Mouse (Mus musculus) heart, embryonic 12.5 days (tissue): ENCODE measurements around the gene Slpi. TPM values are rescaled to one million over a fixed set of nuclear protein-coding genes. Genes with fewer than 3 reads are reported as not detected.
A peak's percentile ranks its signal among the peaks of the same experiment; 100 is the strongest.

Experiments
- ATAC-seq: fragments of 200-750 bp; cut with Nextera tagmentation; 2 replicates; pipeline ENCODE4 v1.8.0; 2017; ENCODE audit warnings: moderate TSS enrichment, moderate library complexity; ENCODE audit not compliant: insufficient number of reproducible peaks, low FRiP score
- H3K27ac ChIP-seq: fragments of 300-500 bp; sonication (generic); 2 replicates; pipeline ENCODE4 v1.5.1; 2016; ENCODE audit warnings: mild to moderate bottlenecking, moderate library complexity; ENCODE audit not compliant: poor library complexity, severe bottlenecking
- H3K27me3 ChIP-seq: fragments of 300-500 bp; sonication (generic); replicated peaks from 2 replicates; pipeline ENCODE4 v1.6.1; 2016; ENCODE audit warnings: mild to moderate bottlenecking, moderate library complexity
- H3K36me3 ChIP-seq: fragments of 300-500 bp; sonication (generic); 2 replicates; pipeline ENCODE4 v1.6.1; 2016; ENCODE audit warnings: mild to moderate bottlenecking, moderate library complexity
- H3K4me1 ChIP-seq: fragments of 300-500 bp; sonication (generic); replicated peaks from 2 replicates; pipeline ENCODE4 v1.6.1; 2016; ENCODE audit warnings: mild to moderate bottlenecking
- H3K4me2 ChIP-seq: fragments of 300-500 bp; sonication (generic); 2 replicates; pipeline ENCODE4 v1.6.1; 2016; ENCODE audit warnings: mild to moderate bottlenecking, moderate library complexity
- H3K4me3 ChIP-seq: fragments of 300-500 bp; sonication (generic); 2 replicates; pipeline ENCODE4 v1.5.1; 2016; ENCODE audit warnings: mild to moderate bottlenecking
- H3K9ac ChIP-seq: fragments of 300-500 bp; sonication (generic); 2 replicates; pipeline ENCODE4 v1.6.1; 2016; ENCODE audit warnings: mild to moderate bottlenecking, moderate library complexity
- H3K9me3 ChIP-seq: fragments of 300-500 bp; sonication (generic); replicated peaks from 2 replicates; pipeline ENCODE4 v1.6.1; 2016; ENCODE audit warnings: mild to moderate bottlenecking, moderate library complexity
- WGBS: fragments of 180-500 bp; shearing (Covaris S2); methylation state at CpG from one replicate; pipeline ENCODE4 v1.1.7; 2016; 5-methylcytosine and 5-hydroxymethylcytosine counted together
- polyA plus RNA-seq: library from polyadenylated mRNA; unstranded; fragments of >200 nt; fragmentation: Nextera tagmentation; extraction: Ambion mirVana; gene quantifications from 2 replicates; pipeline ENCODE4 v1.2.1, GENCODE M21; 2016

Slpi gene
- polyA plus RNA-seq, 1 experiment from 2014 or later: 1.2 TPM

GRCm38 (mm10) chr2:164421979-164422378, 33.1 kb upstream of the Slpi start:
- Histone ChIP-seq H3K4me1 (peaks cover 14% of the 10 kb centered on the region; the same call in 1 of the 2 replicates), H3K9ac (no peak overlapping the region), H3K4me3 (no peak overlapping the region), H3K4me2 (no peak overlapping the region), H3K9me3 (no peaks in the 10 kb centered on the region; the same call in 1 of the 2 replicates), H3K36me3 (peaks cover 27% of the 10 kb centered on the region), H3K27me3 (peaks cover 4% of the 10 kb centered on the region; the same call in 1 of the 2 replicates), H3K27ac (no peak overlapping the region)
- ATAC-seq: no peak
- 84% methylated on average over 8 of the region's 8 CpGs for WGBS

- Histone ChIP-seq H3K9me3 (no peaks in the 10 kb centered on the region; the same call in 1 of the 2 replicates), H3K4me2 (no peak overlapping the region), H3K36me3 (peaks cover 20% of the 10 kb centered on the region), H3K4me3 (no peak overlapping the region), H3K9ac (no peak overlapping the region), H3K27ac (no peak overlapping the region), H3K4me1 (peaks cover 14% of the 10 kb centered on the region; the same call in 1 of the 2 replicates), H3K27me3 (peaks cover 4% of the 10 kb centered on the region; the same call in 1 of the 2 replicates)
- no peak for ATAC-seq
- 82% methylated on average over 7 of the region's 7 CpGs for WGBS
Observed at GRCm38 (mm10) chr2:164421306-164421705, 32.4 kb upstream of the Slpi start.

- Histone ChIP-seq H3K9ac (no peak overlapping the region), H3K36me3 (peaks cover 13% of the 10 kb centered on the region), H3K9me3 (no peaks in the 10 kb centered on the region; the same call in 1 of the 2 replicates), H3K4me2 (no peak overlapping the region), H3K4me1 (0 out of 2 replicates have a peak, but pooled peaks cover 11% of the 10 kb centered on the region), H3K27ac (no peak overlapping the region), H3K27me3 (peaks cover 12% of the 10 kb centered on the region), H3K4me3 (no peak overlapping the region)
- ATAC-seq: no peak
- WGBS: 9% methylated on average over 3 of the region's 3 CpGs
Observed at GRCm38 (mm10) chr2:164419489-164419888, 30.6 kb upstream of the Slpi start.

- Histone ChIP-seq H3K27ac (no peak overlapping the region), H3K4me1 (peaks cover 18% of the 10 kb centered on the region; the same call in 1 of the 2 replicates), H3K4me3 (no peak overlapping the region), H3K27me3 (peaks cover 23% of the 10 kb centered on the region), H3K4me2 (no peak overlapping the region), H3K36me3 (peaks cover 4% of the 10 kb centered on the region; the same call in 1 of the 2 replicates), H3K9me3 (no peaks in the 10 kb centered on the region), H3K9ac (no peak overlapping the region)
- WGBS: 35% methylated on average over 3 of the region's 3 CpGs
- ATAC-seq: no peak
Observed at GRCm38 (mm10) chr2:164418308-164418875, 29.5 kb upstream of the Slpi start.

GRCm38 (mm10) chr2:164417198-164417597, 28.3 kb upstream of the Slpi start:
- Histone ChIP-seq H3K9ac (no peak overlapping the region), H3K27me3 (peaks cover 34% of the 10 kb centered on the region), H3K4me2 (no peak overlapping the region), H3K4me3 (no peak overlapping the region), H3K36me3 (no peaks in the 10 kb centered on the region), H3K9me3 (peaks cover 3% of the 10 kb centered on the region; the same call in 1 of the 2 replicates), H3K27ac (no peak overlapping the region), H3K4me1 (peaks cover 14% of the 10 kb centered on the region; the same call in 1 of the 2 replicates)
- ATAC-seq: no peak
- WGBS: 2% methylated on average over 2 of the region's 2 CpGs

- ATAC-seq: no peak
Observed at GRCm38 (mm10) chr2:164414581-164414980, 25.7 kb upstream of the Slpi start.

GRCm38 (mm10) chr2:164414167-164414566, 25.3 kb upstream of the Slpi start:
- Histone ChIP-seq H3K27me3 (peaks cover 57% of the 10 kb centered on the region), H3K27ac (no peak overlapping the region), H3K36me3 (no peaks in the 10 kb centered on the region), H3K9ac (no peak overlapping the region), H3K9me3 (peaks cover 3% of the 10 kb centered on the region; the same call in 1 of the 2 replicates), H3K4me3 (peak overlapping the region; percentile 25), H3K4me2 (peak overlapping the region; percentile 64), H3K4me1 (peaks cover 14% of the 10 kb centered on the region; the same call in 1 of the 2 replicates)
- WGBS: 17% methylated on average over 28 of the region's 28 CpGs
- ATAC-seq: 0 out of 2 replicates have a peak, but pooled peaks have one; percentile 15

More at GRCm38 (mm10) chr2:164414581-164414980, 25.7 kb upstream of the Slpi start:
- Histone ChIP-seq H3K27ac (no peak overlapping the region), H3K27me3 (peaks cover 53% of the 10 kb centered on the region), H3K9ac (no peak overlapping the region), H3K4me3 (peak overlapping the region; percentile 25), H3K4me1 (peaks cover 14% of the 10 kb centered on the region; the same call in 1 of the 2 replicates), H3K4me2 (peak overlapping the region; percentile 64), H3K9me3 (peaks cover 3% of the 10 kb centered on the region; the same call in 1 of the 2 replicates), H3K36me3 (no peaks in the 10 kb centered on the region)
- 60% methylated on average over 10 of the region's 10 CpGs for WGBS

- H3K4me3 ChIP-seq: peak overlapping the region; percentile 12; the same call in 1 of the 2 replicates
- no peaks in the 10 kb centered on the region for H3K9me3 ChIP-seq
- WGBS: under 1% methylated on average over 22 of the region's 22 CpGs
- peaks cover 89% of the 10 kb centered on the region for H3K27me3 ChIP-seq
- no peaks in the 10 kb centered on the region for H3K36me3 ChIP-seq
- H3K27ac ChIP-seq: no peak overlapping the region
- H3K9ac ChIP-seq: no peak overlapping the region
- no peak for ATAC-seq
- peak overlapping the region; percentile 44 for H3K4me2 ChIP-seq
- peaks cover 32% of the 10 kb centered on the region for H3K4me1 ChIP-seq
Observed at GRCm38 (mm10) chr2:164407708-164408107, 18.8 kb upstream of the Slpi start.

GRCm38 (mm10) chr2:164405519-164405918, 16.6 kb upstream of the Slpi start:
- no peak overlapping the region for H3K27ac ChIP-seq
- H3K4me3 ChIP-seq: no peak overlapping the region
- no peak overlapping the region for H3K4me2 ChIP-seq
- 43% methylated on average over 5 of the region's 5 CpGs for WGBS
- no peak for ATAC-seq
- no peak overlapping the region for H3K9ac ChIP-seq
- H3K4me1 ChIP-seq: peaks cover 38% of the 10 kb centered on the region
- H3K9me3 ChIP-seq: no peaks in the 10 kb centered on the region
- H3K36me3 ChIP-seq: no peaks in the 10 kb centered on the region
- H3K27me3 ChIP-seq: peaks cover 95% of the 10 kb centered on the region

GRCm38 (mm10) chr2:164405060-164405459, 16.2 kb upstream of the Slpi start, which contains the start of gene Matn4:
Gene Matn4 (minus strand): TSS chr2:164405160.
- 10% methylated on average over 9 of the region's 9 CpGs for WGBS
- peak within 1 kb of the TSS; percentile 56 for H3K9ac ChIP-seq
- ATAC-seq: no peak
- H3K4me3 ChIP-seq: peak within 1 kb of the TSS; percentile 47
- H3K36me3 ChIP-seq: no peaks in the 10 kb centered on the region
- peaks cover 42% of the 10 kb centered on the region for H3K4me1 ChIP-seq
- H3K9me3 ChIP-seq: no peaks in the 10 kb centered on the region
- peaks cover 95% of the 10 kb centered on the region for H3K27me3 ChIP-seq
- H3K4me2 ChIP-seq: peak within 1 kb of the TSS; percentile 79
- H3K27ac ChIP-seq: no peak within 1 kb of the TSS

GRCm38 (mm10) chr2:164404082-164404990, 15.4 kb upstream of the Slpi start:
- peaks cover 42% of the 10 kb centered on the region for H3K4me1 ChIP-seq
- WGBS: under 1% methylated on average over 49 of the region's 49 CpGs

More at GRCm38 (mm10) chr2:164404082-164404990, 15.4 kb upstream of the Slpi start:
- Histone ChIP-seq H3K27ac (no peak overlapping the region), H3K9ac (peak overlapping the region; percentile 56), H3K4me3 (peak overlapping the region; percentile 47), H3K27me3 (peaks cover 95% of the 10 kb centered on the region), H3K4me2 (peak overlapping the region; percentile 79), H3K9me3 (no peaks in the 10 kb centered on the region), H3K36me3 (no peaks in the 10 kb centered on the region)
- peak; percentile 30 for ATAC-seq
